Mouse (Mus musculus): ENCODE data around the gene Emc10.

DNA sequence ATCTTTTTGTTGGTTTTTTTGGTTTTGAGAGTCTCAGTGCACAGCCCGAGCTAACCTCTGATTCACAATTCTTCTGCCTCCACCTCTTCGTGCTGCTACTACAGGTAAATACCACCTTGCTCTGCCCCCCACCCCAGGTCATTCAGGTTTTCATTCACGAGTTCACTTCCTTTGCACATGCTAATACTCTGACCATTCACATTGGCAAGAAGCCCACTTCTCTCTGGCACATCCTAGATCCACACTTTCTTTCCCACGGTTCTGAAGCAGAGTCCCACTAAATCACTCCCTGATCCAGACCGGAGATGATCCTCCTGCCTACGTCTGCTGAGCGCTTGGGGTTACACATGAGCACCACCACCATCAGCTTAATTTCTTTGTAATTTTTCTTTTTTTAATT, 1.2 kb downstream of the Emc10 start:
- no peak for TF ChIP-seq ZC3H11A (IDR thresholded peaks at IDR 0.05; ENCODE audit: borderline replicate concordance, low read depth, low read length)
- TF ChIP-seq ZNF384 (IDR thresholded peaks at IDR 0.05; ENCODE audit: low read depth, low read length): no peak
- no peak for TF ChIP-seq MAFK (IDR thresholded peaks at IDR 0.05; ENCODE audit: insufficient read depth, low read depth, low read length)
- no peak for TF ChIP-seq CHD2 (IDR thresholded peaks at IDR 0.05; ENCODE audit: low read depth, low read length)
- TF ChIP-seq HCFC1 (IDR thresholded peaks at IDR 0.05; ENCODE audit: borderline replicate concordance, insufficient read depth, low read length): no peak
